Mouse (Mus musculus) adrenal gland, postnatal 10 days (tissue): ENCODE results near the gene Spen. TPM values are rescaled to one million over a fixed set of nuclear protein-coding genes. Genes with fewer than 3 reads are reported as not detected.

Source experiments
- DNase-seq: peaks from one replicate; pipeline ENCODE4 v3.0.0; 2021; ENCODE audit warnings: mixed read lengths
- total RNA-seq, 2 experiments: library from RNA; stranded (reverse); gene quantifications; 2 replicates each; pipeline ENCODE4 v1.2.3; 2021

Gene Spen
- total RNA-seq, 2 experiments from 2014 or later: 36.6 to 55.2 TPM

DNA sequence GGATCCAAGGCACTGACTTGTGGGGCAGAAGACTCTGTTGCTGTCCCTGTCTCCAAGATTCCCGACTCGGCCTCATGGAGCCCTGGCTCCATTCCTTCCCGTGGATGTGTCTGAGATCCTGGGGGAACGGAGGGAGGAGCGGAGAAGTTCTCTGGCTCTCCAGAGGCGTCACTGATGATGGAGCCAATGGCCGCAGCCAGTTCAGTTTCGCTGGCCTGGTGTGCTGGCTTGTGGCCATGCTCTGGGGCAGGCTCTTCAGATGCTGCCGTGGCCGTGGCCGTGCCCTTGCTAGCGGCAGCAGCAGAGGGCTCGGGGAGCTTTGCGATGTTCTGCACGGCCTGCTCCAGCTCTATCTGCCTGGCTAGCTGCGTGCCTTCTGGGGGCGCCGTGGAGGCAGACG lies 64.0 kb downstream of the Spen start:
- DNase-seq: no peak

DNA sequence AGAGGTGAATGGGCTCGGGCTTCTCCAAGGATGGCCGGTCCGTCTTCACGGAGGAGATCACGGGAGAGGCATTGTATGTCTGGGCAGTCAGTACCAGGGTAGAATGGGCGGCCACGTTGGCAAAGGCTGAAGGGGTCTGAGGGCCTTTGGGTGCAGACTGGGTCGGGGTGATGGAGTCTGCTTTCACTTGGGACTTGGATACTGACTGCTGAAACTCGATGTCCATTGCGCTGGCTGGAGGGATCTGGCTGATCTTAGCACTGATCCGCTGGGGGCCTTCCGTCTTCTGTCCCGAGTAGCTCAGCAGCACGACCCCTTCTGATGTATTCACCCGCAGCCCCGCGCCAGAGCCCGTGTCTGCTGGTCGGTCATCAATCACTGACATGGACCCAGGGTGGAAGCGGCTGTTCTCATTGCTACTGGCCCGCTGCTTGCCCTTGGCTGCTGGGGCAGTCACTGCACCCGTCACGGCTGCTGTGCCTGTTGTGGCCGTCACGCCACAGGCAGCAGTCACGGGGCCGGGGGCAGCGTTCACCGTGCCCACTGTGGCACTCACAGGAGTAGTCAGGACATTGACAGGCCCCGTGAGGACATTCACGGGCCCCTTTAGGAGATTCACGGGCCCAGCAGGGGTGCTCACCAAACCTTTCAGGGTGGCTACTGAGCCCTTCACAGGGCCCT lies 65.6 kb downstream of the Spen start:
- DNase-seq: no peak

DNA sequence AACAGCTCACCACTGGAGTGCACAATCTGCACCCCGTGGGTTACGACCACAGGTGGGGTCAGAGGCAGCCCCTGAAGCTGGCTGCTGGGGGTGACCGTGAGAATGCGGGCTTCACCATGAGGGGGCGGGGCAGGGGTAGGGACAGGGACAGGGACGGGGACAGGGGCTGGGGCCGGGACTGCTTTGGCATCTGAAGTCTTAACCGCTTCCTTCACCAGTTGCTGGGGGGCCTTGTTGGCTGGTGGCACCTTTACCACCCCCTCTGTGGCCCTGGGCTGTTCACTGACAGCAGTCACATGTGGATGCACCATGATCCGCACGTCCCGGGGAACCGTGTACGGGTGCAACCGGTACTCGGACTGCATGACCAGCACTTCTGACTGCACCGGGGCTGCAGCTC lies 66.9 kb downstream of the Spen start:
- DNase-seq: no peak

DNA sequence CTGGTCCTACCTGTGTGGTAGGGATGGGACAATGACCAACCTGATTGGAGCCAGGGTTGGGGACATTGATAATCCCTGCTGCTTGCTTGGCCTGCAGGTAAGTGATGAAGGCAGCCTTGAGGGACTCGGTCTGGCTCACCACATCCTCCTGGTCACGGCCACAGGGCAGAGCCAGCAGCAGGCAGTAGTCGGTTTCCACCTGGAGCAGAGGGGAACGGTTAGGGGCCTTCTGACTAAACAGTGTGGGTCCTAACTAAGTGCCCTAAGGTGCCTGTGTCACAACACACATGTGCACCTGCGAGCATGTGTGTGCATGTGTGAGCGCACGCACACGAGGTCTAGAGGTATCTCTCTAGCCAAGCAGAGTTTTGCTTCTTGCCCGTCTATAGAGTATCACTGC lies 69.1 kb downstream of the Spen start:
- no peak for DNase-seq

- DNase-seq: no peak
These were observed 69.8 kb downstream of the Spen start for GRCm38 (mm10) chr4:141468576-141468975.

GRCm38 (mm10) chr4:141467581-141467927 lies 70.8 kb downstream of the Spen start:
- no peak for DNase-seq

DNA sequence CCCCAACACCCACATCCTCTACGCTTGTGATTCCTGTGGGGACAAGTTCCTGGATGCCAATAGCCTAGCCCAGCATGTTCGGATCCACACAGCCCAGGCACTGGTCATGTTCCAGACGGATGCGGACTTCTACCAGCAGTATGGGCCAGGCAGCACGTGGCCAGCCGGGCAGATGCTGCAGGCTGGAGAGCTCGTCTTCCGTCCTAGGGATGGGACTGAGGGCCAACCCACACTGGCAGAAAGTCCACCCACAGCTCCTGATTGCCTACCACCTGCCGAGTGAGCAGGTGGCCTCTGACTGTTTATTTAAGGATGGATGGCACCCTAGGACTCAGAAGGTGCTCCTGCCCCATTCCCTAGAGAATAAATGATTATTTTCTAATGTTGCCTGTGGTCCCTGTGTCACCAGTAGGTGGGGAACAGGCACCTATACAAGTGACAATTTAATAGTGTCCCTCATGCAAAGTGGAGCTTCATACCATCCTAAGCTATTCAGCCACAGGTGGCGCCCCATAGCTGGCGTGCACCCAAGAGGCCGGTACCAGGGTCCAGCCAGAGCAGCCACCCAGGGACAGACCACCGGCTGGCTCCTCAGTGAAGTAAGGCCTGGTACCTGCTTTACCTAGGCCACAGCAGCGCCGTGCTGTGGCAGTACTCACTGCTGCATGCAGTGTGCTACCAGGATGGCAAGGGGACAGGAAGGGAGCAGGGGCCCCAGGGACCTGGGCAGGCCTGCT lies 71.4 kb downstream of the Spen start:
- DNase-seq: no peak

DNA sequence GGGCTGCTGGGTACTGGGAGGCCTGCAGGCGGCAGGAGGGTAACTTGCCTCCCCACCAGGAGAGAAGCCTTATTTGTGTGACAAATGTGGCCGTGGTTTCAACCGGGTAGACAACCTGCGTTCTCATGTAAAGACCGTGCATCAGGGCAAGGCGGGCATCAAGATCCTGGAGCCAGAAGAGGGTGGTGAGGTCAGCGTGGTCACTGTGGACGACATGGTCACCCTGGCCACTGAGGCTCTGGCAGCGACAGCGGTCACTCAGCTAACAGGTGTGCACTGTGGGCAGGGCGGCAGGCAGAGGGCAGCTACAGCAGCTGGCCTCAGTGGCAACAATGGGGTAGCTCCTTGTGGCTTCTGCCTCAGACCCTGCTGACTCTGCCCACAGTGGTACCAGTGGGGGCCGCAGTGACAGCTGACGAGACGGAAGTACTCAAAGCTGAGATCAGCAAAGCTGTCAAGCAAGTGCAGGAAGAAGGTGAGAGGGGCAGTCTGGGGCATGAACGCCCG lies 72.1 kb downstream of the Spen start:
- no peak for DNase-seq

DNA sequence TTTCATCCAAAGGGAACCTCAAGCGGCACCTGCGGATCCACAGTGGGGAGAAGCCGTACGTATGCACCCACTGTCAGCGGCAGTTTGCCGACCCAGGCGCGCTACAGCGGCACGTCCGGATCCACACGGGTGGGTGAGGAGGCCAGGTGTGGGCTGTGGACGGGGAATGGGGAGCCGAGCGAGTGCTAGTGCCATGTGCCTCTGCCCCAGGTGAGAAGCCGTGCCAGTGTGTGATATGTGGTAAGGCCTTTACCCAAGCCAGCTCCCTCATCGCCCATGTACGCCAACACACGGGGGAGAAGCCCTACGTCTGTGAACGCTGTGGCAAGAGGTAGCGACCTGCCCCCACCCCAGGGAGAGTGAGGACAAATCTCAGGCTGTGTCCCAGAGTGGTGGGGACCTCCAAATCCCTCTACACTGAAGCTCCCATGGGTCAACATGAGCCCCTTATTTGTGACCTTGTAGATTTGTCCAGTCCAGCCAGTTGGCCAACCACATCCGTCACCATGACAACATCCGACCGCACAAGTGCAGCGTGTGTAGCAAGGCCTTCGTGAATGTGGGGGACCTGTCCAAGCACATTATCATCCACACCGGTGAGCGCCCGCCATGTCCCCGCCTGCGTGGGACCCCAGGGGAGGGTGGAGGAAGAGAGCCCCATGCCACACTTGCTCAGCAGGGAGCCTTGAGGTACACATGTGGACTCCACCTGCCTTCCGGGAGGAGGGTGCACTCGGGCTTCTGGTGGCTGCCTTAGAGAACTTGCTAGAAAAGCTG lies 72.7 kb downstream of the Spen start:
- no peak for DNase-seq

- no peak for DNase-seq
These were observed 73.7 kb downstream of the Spen start for GRCm38 (mm10) chr4:141464722-141465121.

DNA sequence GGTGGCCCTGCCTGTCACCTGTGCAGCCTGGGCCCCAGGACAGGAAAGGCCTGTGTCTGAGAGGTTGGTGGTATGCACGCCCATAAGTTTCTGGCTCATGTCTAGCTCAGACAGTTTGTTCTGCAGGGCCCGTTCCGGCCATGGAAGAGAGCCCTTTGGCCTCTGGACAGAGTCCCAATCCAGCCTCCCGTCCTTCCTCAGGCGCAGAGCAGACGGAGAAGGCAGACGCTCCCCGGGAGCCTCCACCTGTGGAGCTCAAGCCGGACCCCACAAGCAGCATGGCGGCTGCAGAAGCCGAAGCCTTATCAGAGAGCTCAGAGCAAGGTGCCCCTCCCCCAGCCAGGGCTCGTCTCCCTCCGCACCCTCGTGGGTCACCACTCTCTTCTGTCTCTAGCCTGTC lies 74.9 kb downstream of the Spen start:
- DNase-seq: no peak

- no peak for DNase-seq
These were observed 76.8 kb downstream of the Spen start for GRCm38 (mm10) chr4:141461576-141461975.

GRCm38 (mm10) chr4:141461088-141461487 lies 77.3 kb downstream of the Spen start:
- DNase-seq: no peak

DNA sequence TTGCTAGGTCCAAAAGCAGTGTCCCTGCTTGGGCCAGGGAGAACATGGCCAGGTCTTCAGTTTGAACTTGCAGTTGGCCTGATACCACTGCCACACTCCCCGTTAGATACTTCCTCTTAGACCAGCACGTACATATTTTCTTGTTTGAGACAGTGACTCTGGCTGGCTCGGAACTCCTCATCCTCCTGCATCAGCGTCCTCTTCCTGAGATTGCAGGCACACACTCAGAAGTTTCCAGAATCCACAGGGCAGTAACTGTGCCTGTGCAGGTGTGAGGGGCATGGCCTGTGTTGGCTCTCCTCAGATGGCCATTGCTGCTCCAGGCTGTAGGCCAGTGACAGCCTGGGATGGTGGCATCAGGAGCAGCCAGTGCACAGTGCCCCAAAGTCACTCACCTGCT lies 77.9 kb downstream of the Spen start:
- no peak for DNase-seq

GRCm38 (mm10) chr4:141459766-141460165 lies 78.6 kb downstream of the Spen start:
- DNase-seq: no peak

DNA sequence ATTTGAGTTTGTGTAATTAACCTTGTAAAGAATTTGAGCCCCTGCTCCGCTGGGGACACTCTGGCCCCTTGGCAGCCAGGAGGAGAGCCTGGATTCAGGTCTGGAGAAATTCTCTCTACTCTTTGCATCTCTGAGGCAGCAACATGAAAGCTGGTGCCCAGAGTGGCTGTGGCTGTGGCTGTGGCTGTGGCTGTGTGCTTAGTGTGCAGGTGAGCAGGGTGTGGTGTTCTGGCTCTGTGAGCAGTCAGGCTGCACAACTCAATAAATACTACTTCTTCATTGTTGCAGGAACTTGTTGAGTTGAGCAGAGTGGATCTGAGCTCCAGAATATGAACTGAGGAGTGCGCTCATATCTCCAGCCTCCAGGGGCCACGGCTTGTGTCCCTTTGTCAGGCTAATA lies 79.5 kb downstream of the Spen start:
- DNase-seq: no peak

DNA sequence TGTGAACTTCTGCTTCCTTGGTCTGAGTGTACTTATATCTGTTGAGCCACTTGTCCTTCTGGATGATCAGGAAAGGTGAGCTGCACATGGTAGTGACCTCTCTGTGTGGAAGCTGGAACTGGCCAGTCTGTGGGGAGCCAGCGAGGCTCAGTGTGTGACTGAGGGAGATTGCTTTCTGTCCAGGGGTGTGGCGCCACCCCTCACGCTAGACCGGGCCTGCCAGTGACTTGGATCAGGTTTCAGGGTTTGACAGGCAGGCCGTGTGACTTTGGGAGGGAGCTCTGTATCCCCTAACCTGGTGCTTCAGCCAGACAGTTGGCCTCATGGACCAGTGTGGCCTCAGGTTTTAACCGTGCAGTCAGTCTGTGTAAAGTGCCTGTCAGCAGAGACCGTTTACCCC lies 80.2 kb downstream of the Spen start:
- no peak for DNase-seq

GRCm38 (mm10) chr4:141456193-141456938 lies 82.0 kb downstream of the Spen start:
- DNase-seq: no peak

GRCm38 (mm10) chr4:141455526-141455925 lies 82.9 kb downstream of the Spen start:
- DNase-seq: no peak

GRCm38 (mm10) chr4:141454581-141455350 lies 83.6 kb downstream of the Spen start:
- no peak for DNase-seq

- no peak for DNase-seq
These were observed 86.4 kb downstream of the Spen start for GRCm38 (mm10) chr4:141451916-141452450.
